Mouse (Mus musculus) kidney, adult 2 months (tissue): ENCODE results near the gene Eral1.

ENCODE experiments used
- CTCF ChIP-seq: fragments of 200-500 bp; conservative IDR thresholded peaks from 2 replicates; pipeline ENCODE4 v1.5.1; 2011; ENCODE audit warnings: low read depth, mild to moderate bottlenecking, control low read depth, low read length, moderate library complexity, mixed read lengths; ENCODE audit not compliant: insufficient read depth, insufficient read length
- POLR2A ChIP-seq: fragments of 200-500 bp; IDR thresholded peaks from one replicate; pipeline ENCODE4 v1.6.1; 2011; ENCODE audit warnings: low read depth, low read length, control low read depth

DNA sequence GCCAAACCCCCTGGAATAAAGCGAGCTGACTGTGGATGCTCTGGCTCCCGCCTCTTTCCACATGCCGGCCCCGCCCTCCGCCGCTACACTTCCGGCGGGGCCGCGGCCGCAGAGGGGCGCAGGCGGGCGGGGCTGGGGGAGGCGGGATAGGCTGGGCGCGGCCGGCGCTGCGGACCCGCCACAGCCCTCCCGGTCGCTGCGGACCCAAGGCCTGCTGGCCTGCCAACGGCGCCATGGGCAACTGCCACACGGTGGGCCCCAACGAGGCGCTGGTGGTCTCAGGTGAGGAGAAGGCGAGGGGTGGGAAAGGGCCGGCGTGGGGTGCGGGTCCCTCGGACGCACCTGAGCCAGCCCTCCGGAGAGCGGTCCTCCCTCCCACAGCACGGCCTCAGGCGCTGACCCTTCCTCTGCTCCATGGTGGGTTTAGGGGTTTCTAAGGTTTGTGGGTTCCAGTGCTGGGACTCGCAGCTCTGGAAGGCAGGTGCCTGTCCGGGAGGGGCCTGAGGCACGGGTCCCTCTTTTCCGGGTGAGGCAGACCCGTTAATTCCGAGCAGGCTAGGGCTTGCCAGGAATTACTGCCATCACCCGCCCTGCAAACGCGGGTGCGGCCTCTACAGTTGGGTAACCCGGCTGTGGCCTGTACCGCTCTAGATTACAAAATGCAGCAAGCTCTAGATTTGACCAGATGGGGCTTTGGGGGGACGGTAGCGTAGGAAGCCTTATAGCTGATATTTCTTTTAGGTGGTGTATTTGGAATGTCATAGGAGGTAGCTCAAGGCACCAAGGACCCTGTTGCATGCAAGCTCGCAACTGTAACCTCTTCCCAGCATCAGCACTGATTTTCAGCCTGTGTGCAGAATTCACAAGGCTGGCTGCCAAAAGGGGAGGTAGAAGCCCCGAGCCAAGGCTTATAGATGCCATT lies 42.1 kb downstream of the Eral1 start, which contains the start of gene Flot2:
- TF ChIP-seq CTCF, result no peak
- TF ChIP-seq POLR2A, result no peak
